Mouse (Mus musculus) adrenal gland, adult 8-10 months (tissue): ENCODE results near the gene Gnao1. TPM values are rescaled to one million over a fixed set of nuclear protein-coding genes. Genes with fewer than 3 reads are reported as not detected.

ENCODE experiments used
- DNase-seq: peaks from one replicate; pipeline ENCODE4 v3.0.0; 2022
- total RNA-seq, 4 experiments: library from RNA; stranded (reverse); gene quantifications; 2 replicates each; pipeline ENCODE4 v1.2.4; 2022

Gene Gnao1
- total RNA-seq, 4 experiments from 2014 or later: 29.7 to 54.8 (median 40.0) TPM

GRCm38 (mm10) chr8:93946397-93946796, 136.6 kb downstream of the Gnao1 start:
- DNase-seq: no peak

- no peak for DNase-seq
These were observed 140.4 kb downstream of the Gnao1 start for GRCm38 (mm10) chr8:93950133-93950532.

- DNase-seq: no peak
These were observed 142.7 kb downstream of the Gnao1 start for GRCm38 (mm10) chr8:93952511-93952910.

GRCm38 (mm10) chr8:93958402-93958801, 148.6 kb downstream of the Gnao1 start:
- DNase-seq: no peak

- DNase-seq: no peak
These were observed 151.1 kb downstream of the Gnao1 start for GRCm38 (mm10) chr8:93960909-93961308.

- DNase-seq: no peak
These were observed 158.5 kb downstream of the Gnao1 start for GRCm38 (mm10) chr8:93968293-93968692.

GRCm38 (mm10) chr8:93969626-93970340, 160.0 kb downstream of the Gnao1 start:
- DNase-seq: no peak

GRCm38 (mm10) chr8:93971451-93971850, 161.7 kb downstream of the Gnao1 start:
- DNase-seq: no peak

GRCm38 (mm10) chr8:93972211-93972610, 162.4 kb downstream of the Gnao1 start:
- DNase-seq: no peak

GRCm38 (mm10) chr8:93972971-93973734, 163.4 kb downstream of the Gnao1 start:
- no peak for DNase-seq

GRCm38 (mm10) chr8:93973831-93974375, 164.1 kb downstream of the Gnao1 start:
- DNase-seq: no peak

- DNase-seq: no peak
These were observed 164.9 kb downstream of the Gnao1 start for GRCm38 (mm10) chr8:93974602-93975186.

GRCm38 (mm10) chr8:93975358-93975757, 165.6 kb downstream of the Gnao1 start:
- no peak for DNase-seq

- DNase-seq: no peak
These were observed 166.9 kb downstream of the Gnao1 start for GRCm38 (mm10) chr8:93976446-93977211.

GRCm38 (mm10) chr8:93980141-93980540, 170.4 kb downstream of the Gnao1 start:
- no peak for DNase-seq

- no peak for DNase-seq
These were observed 172.0 kb downstream of the Gnao1 start for GRCm38 (mm10) chr8:93981679-93982215.

GRCm38 (mm10) chr8:93983827-93984226, 174.1 kb downstream of the Gnao1 start:
- no peak for DNase-seq

- no peak for DNase-seq
These were observed 175.0 kb downstream of the Gnao1 start for GRCm38 (mm10) chr8:93984731-93985130.

GRCm38 (mm10) chr8:93989739-93990138, 180.0 kb downstream of the Gnao1 start:
- DNase-seq: no peak

- DNase-seq: no peak
These were observed 189.2 kb downstream of the Gnao1 start for GRCm38 (mm10) chr8:93998961-93999360.

- DNase-seq: no peak
These were observed 194.4 kb downstream of the Gnao1 start for GRCm38 (mm10) chr8:94004139-94004538.

GRCm38 (mm10) chr8:94009243-94009845, 199.6 kb downstream of the Gnao1 start:
- DNase-seq: no peak
